Mouse (Mus musculus) stomach, postnatal 0 days (tissue): ENCODE results near the gene Slc38a4. TPM values are rescaled to one million over a fixed set of nuclear protein-coding genes. Genes with fewer than 3 reads are reported as not detected.

ENCODE experiments used
- ATAC-seq: fragments of 200-750 bp; cut with Nextera tagmentation; 2 replicates; pipeline ENCODE4 v1.8.0; 2017; ENCODE audit not compliant: low FRiP score, low TSS enrichment
- DNase-seq: peaks from one replicate; pipeline ENCODE4 v3.0.0-alpha.2; 2016; ENCODE audit warnings: low spot score
- H3K27ac ChIP-seq: fragments of 300-500 bp; sonication (generic); replicated peaks from 2 replicates; pipeline ENCODE4 v1.5.1; 2014; ENCODE audit warnings: mild to moderate bottlenecking, control low read depth
- H3K27me3 ChIP-seq: fragments of 300-500 bp; sonication (generic); 2 replicates; pipeline ENCODE4 v1.6.1; 2014; ENCODE audit warnings: low read length; ENCODE audit not compliant: control insufficient read depth, insufficient read depth
- H3K36me3 ChIP-seq: fragments of 300-500 bp; sonication (generic); 2 replicates; pipeline ENCODE4 v1.6.1; 2014; ENCODE audit warnings: low read length, mixed read lengths; ENCODE audit not compliant: control insufficient read depth, insufficient read depth
- H3K4me1 ChIP-seq: fragments of 300-500 bp; sonication (generic); replicated peaks from 2 replicates; pipeline ENCODE4 v1.6.1; 2014; ENCODE audit warnings: antibody characterized with exemption; ENCODE audit not compliant: control insufficient read depth, insufficient read depth
- H3K4me2 ChIP-seq: fragments of 300-500 bp; sonication (generic); replicated peaks from 2 replicates; pipeline ENCODE4 v1.6.1; 2014; ENCODE audit warnings: low read depth, mild to moderate bottlenecking, control low read depth, moderate library complexity
- H3K4me3 ChIP-seq: fragments of 300-500 bp; sonication (generic); 2 replicates; pipeline ENCODE4 v1.5.1; 2014; ENCODE audit warnings: low read depth, low read length, control low read depth
- H3K9ac ChIP-seq: fragments of 300-500 bp; sonication (generic); 2 replicates; pipeline ENCODE4 v1.6.1; 2014; ENCODE audit warnings: mild to moderate bottlenecking, low read length, control low read depth, mixed read lengths
- H3K9me3 ChIP-seq: fragments of 300-500 bp; sonication (generic); 2 replicates; pipeline ENCODE4 v1.6.1; 2016; ENCODE audit warnings: low read length; ENCODE audit not compliant: control insufficient read depth
- CTCF ChIP-seq: IDR thresholded peaks from 2 replicates; pipeline ENCODE4 v1.5.1; 2016; ENCODE audit warnings: antibody characterized with exemption, low read depth, mild to moderate bottlenecking, moderate library complexity
- EP300 ChIP-seq: optimal IDR thresholded peaks from 2 replicates; pipeline ENCODE3; 2016; ENCODE audit warnings: antibody characterized with exemption
- WGBS: fragments of 180-500 bp; shearing (Covaris S2); extraction: QIAGEN DNeasy Blood & Tissue Kit; methylation state at CpG from one replicate; pipeline ENCODE4 v1.1.7; 2014; 5-methylcytosine and 5-hydroxymethylcytosine counted together
- polyA plus RNA-seq: library from polyadenylated mRNA; unstranded; fragments of >200 nt; fragmentation: Nextera tagmentation; extraction: Ambion mirVana; gene quantifications from 2 replicates; pipeline ENCODE4 v1.2.1, GENCODE M21; 2015

Gene Slc38a4
- polyA plus RNA-seq, 1 experiment from 2014 or later, result 10.8 TPM

- WGBS, result 48% methylated on average over 9 of the region's 9 CpGs
- H3K4me2 ChIP-seq, result no peak overlapping the region
- no peaks in the 10 kb centered on the region for H3K4me1 ChIP-seq
- no peaks in the 10 kb centered on the region for H3K9me3 ChIP-seq
- H3K9ac ChIP-seq, result no peak overlapping the region
- ATAC-seq, result no peak
- no peak overlapping the region for H3K27ac ChIP-seq
- DNase-seq, result no peak
- no peaks in the 10 kb centered on the region for H3K27me3 ChIP-seq
- peak; percentile 63 for TF ChIP-seq EP300
- no peak for TF ChIP-seq CTCF
- no peak overlapping the region for H3K4me3 ChIP-seq
- no peaks in the 10 kb centered on the region for H3K36me3 ChIP-seq
Observed at GRCm38 (mm10) chr15:96975125-96975524, 80.6 kb downstream of the Slc38a4 start.

GRCm38 (mm10) chr15:96974131-96974530, 81.6 kb downstream of the Slc38a4 start:
- TF ChIP-seq CTCF (no peak), EP300 (no peak)
- ATAC-seq (no peak), DNase-seq (no peak)
- Histone ChIP-seq H3K9me3 (no peaks in the 10 kb centered on the region), H3K9ac (no peak overlapping the region), H3K27ac (no peak overlapping the region), H3K4me2 (no peak overlapping the region), H3K4me1 (no peaks in the 10 kb centered on the region), H3K27me3 (no peaks in the 10 kb centered on the region), H3K36me3 (no peaks in the 10 kb centered on the region), H3K4me3 (no peak overlapping the region)
- WGBS, result 80% methylated on average over 5 of the region's 5 CpGs

GRCm38 (mm10) chr15:96973370-96973769, 82.4 kb downstream of the Slc38a4 start:
- H3K4me3 ChIP-seq, result no peak overlapping the region
- H3K9me3 ChIP-seq, result no peaks in the 10 kb centered on the region
- no peaks in the 10 kb centered on the region for H3K27me3 ChIP-seq
- H3K36me3 ChIP-seq, result no peaks in the 10 kb centered on the region
- no peaks in the 10 kb centered on the region for H3K4me1 ChIP-seq
- H3K4me2 ChIP-seq, result no peak overlapping the region
- H3K9ac ChIP-seq, result no peak overlapping the region
- TF ChIP-seq EP300 (no peak), CTCF (no peak)
- 60% methylated on average over 4 of the region's 4 CpGs for WGBS
- DNase-seq, result no peak
- no peak overlapping the region for H3K27ac ChIP-seq
- ATAC-seq, result no peak

GRCm38 (mm10) chr15:96972706-96973274, 83.0 kb downstream of the Slc38a4 start:
- Histone ChIP-seq H3K36me3 (no peaks in the 10 kb centered on the region), H3K4me2 (no peak overlapping the region), H3K27me3 (no peaks in the 10 kb centered on the region), H3K9ac (no peak overlapping the region), H3K4me3 (no peak overlapping the region), H3K9me3 (no peaks in the 10 kb centered on the region), H3K4me1 (no peaks in the 10 kb centered on the region), H3K27ac (no peak overlapping the region)
- 58% methylated on average over 3 of the region's 3 CpGs for WGBS
- ATAC-seq (no peak), DNase-seq (no peak)
- TF ChIP-seq CTCF (no peak), EP300 (no peak)

- Histone ChIP-seq H3K9me3 (no peaks in the 10 kb centered on the region), H3K4me2 (no peak overlapping the region), H3K36me3 (no peaks in the 10 kb centered on the region), H3K4me1 (no peaks in the 10 kb centered on the region), H3K27me3 (no peaks in the 10 kb centered on the region), H3K4me3 (no peak overlapping the region), H3K9ac (no peak overlapping the region), H3K27ac (no peak overlapping the region)
- TF ChIP-seq EP300 (no peak), CTCF (no peak)
- no peak for ATAC-seq
- WGBS, result 91% methylated on average over 9 of the region's 9 CpGs
- DNase-seq, result no peak
Observed at GRCm38 (mm10) chr15:96971906-96972305, 83.8 kb downstream of the Slc38a4 start.

GRCm38 (mm10) chr15:96969792-96970191, 86.0 kb downstream of the Slc38a4 start:
- no peak for TF ChIP-seq EP300
- peak; percentile 70 for TF ChIP-seq CTCF
- Histone ChIP-seq H3K27ac (no peak overlapping the region), H3K4me1 (no peaks in the 10 kb centered on the region), H3K9ac (no peak overlapping the region), H3K4me2 (no peak overlapping the region), H3K4me3 (no peak overlapping the region), H3K9me3 (no peaks in the 10 kb centered on the region), H3K27me3 (no peaks in the 10 kb centered on the region), H3K36me3 (no peaks in the 10 kb centered on the region)
- no peak for ATAC-seq
- WGBS, result 61% methylated on average over 4 of the region's 4 CpGs
- no peak for DNase-seq
